Mouse (Mus musculus): Measurements from ENCODE around the gene Prss47.

The Prss47 gene

GRCm38 (mm10) chr13:65052660-65053059 lies at the start of gene Prss47:
Prss47 (minus strand) TSS chr13:65052760.
- DNase-seq (ENCODE audit: low spot score): no peak

DNA sequence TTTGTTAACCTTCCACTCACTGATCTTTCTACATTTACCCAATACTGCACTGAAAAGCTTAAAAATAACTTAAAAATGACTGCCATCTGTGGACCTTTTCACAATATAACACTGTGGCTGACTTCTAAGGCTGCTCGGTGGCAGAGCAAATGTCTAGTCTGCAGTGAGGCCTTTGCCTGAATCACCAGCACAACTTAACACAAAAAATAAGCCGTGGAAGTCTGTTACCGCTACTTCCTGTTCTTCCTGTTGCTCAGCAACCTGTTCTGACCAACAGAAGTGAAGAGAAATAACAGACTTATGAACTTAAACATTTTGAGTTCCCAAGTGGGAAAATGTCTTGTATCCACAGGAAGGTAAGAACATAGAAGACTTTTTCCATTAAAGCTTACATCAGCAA lies 48.7 kb upstream of the Prss47 start:
- DNase-seq (ENCODE audit: low spot score): no peak

- no peak for DNase-seq (ENCODE audit: low spot score)
These were observed 48.1 kb upstream of the Prss47 start for GRCm38 (mm10) chr13:65100678-65101077.

- no peak for DNase-seq (ENCODE audit: low spot score)
These were observed 44.5 kb upstream of the Prss47 start for GRCm38 (mm10) chr13:65097018-65097417.

- no peak for DNase-seq (ENCODE audit: low spot score)
These were observed 43.4 kb upstream of the Prss47 start for GRCm38 (mm10) chr13:65095923-65096322.

- no peak for DNase-seq (ENCODE audit: low spot score)
These were observed 17.4 kb upstream of the Prss47 start for GRCm38 (mm10) chr13:65069969-65070368.

- no peak for DNase-seq (ENCODE audit: low spot score)
These were observed 17.5 kb downstream of the Prss47 start for GRCm38 (mm10) chr13:65035057-65035456.

DNA sequence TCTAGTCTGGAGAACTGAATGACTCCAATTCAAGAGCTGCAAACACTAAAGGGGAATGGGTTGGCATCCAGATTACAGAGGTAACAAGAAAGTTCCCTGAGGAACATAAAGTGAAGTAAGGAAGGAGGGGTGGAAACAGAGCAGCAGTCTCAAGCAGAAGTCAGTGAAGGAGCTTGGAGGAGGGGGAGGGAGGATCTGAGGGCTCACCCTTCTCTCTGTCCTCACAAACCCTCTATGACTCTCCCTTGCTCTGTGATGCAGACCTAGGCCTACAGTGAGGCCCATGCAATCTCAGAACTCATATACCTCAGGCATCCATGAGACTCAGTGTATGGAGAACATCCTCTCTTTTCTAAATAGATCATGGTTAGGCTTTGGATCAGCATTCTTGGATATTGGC lies 19.8 kb downstream of the Prss47 start, which contains the start of gene Spata31d1c:
TSS of gene Spata31d1c (plus strand) at position 301 of the 400 bp plus-strand sequence.
- DNase-seq (ENCODE audit: low spot score): no peak

GRCm38 (mm10) chr13:65011052-65011738 lies 41.4 kb downstream of the Prss47 start:
- DNase-seq (ENCODE audit: low spot score): no peak

DNA sequence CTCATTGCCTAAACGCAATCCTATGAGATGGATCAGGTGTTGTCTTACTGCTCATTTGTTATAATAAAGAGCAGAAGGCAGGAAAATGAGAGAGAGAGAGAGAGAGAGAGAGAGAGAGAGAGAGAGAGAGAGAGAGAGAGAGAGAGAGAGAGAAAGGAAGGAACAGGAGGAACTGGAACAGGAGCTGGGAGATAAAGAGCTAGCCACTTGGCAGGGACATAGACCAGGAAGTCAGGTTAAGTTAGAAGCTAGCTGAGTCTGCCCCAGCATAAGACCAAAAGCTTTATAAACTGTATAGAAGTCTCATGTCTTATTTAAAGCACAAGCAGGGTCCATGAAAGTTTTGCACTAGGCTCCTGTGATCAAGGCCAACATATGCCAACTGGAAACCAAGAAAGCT lies 44.6 kb downstream of the Prss47 start:
- no peak for DNase-seq (ENCODE audit: low spot score)

- DNase-seq (ENCODE audit: low spot score): no peak
These were observed 45.8 kb downstream of the Prss47 start for GRCm38 (mm10) chr13:65006760-65007159.

DNA sequence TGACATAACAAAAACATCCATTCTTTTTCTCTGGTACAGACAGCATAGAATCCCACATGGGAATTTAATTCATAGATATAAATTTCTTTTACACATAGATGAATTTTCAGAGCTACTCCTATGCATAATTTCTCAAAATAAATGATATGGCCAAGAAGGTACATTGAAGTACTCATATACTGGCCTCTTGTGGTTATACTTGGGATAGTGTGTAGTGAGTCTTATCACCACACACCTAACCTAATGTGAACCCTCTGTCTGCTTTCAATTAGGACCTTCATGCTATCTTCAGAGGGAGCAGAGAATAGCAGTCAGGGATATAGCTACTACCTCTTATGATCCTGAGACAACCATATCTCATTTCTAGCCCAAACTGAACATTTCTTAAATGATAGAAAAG lies 47.1 kb downstream of the Prss47 start:
- no peak for DNase-seq (ENCODE audit: low spot score)
